Mouse (Mus musculus) small intestine, adult 10 weeks (tissue): ENCODE results near the gene Ppp6c. TPM values are rescaled to one million over a fixed set of nuclear protein-coding genes. Genes with fewer than 3 reads are reported as not detected.

Experiments
- polyA plus RNA-seq: library from polyadenylated mRNA; stranded (reverse); fragments of 350-450 nt; fragmentation: Illumina TruSeq; extraction: RNeasy Lipid Tissue Mini Kit (QIAGEN cat#74804); gene quantifications from one replicate; pipeline ENCODE4 v1.2.3, GENCODE M21; 2014; ENCODE audit warnings: low replicate concordance

The Ppp6c gene
- polyA plus RNA-seq, result 165 TPM

GRCm38 (mm10) chr2:39226019-39226640, at the start of gene Ppp6c:
Ppp6c (minus strand) TSS chr2:39226451.

GRCm38 (mm10) chr2:39190561-39191056, 35.6 kb downstream of the Ppp6c start, which contains the start of gene Scai:
Scai (minus strand) TSS chr2:39190734.

Other genes with a start within 250 kb of the Ppp6c start
- 0.19 TPM for gene Wdr38, start 229.0 kb downstream of the Ppp6c start, polyA plus RNA-seq
- 142 TPM for gene Arpc5l, start 221.1 kb downstream of the Ppp6c start, polyA plus RNA-seq
- 44.9 TPM for gene Rpl35, start 220.8 kb downstream of the Ppp6c start, polyA plus RNA-seq
- 98.9 TPM for gene Golga1, start 160.9 kb downstream of the Ppp6c start, polyA plus RNA-seq
- 14.4 TPM for gene Scai, start 35.7 kb downstream of the Ppp6c start, polyA plus RNA-seq